Mouse (Mus musculus): ENCODE measurements at regions not wholly inside any gene's neighbourhood (a gene's known extent, or its start where the extent isn't known, plus 50 kb on each side); places are given as distances from the start of the nearest gene placed in this dataset.

DNA sequence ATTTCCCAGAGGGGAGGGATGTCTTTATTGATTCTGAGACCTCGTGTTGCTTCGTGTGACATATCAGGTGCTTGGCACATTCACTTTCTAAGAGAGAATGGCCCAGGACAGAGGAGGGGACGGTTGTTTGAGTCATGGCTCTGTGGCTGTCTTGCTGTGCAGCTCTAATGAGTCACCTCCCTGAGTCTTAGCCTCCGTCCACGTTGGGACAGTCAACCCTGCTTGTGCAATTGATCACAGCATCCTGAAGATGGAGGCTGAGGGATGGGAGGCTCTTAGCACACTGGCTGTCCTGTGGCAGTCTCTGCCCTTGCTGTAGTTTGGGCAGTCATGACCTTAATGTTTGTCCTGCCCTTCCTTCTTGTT is 73.7 kb upstream of the 2410004P03Rik start:
- Histone ChIP-seq H3K4me3 (no peak overlapping the region), H3K9me3 (no peaks in the 10 kb centered on the region), H3K36me3 (no peaks in the 10 kb centered on the region), H3K27me3 (no peaks in the 10 kb centered on the region), H3K27ac (replicated peaks) (no peak overlapping the region), H3K4me1 (replicated peaks) (peaks cover 10% of the 10 kb centered on the region), H3K9ac (no peak overlapping the region), H3K4me2 (no peak overlapping the region)
- ATAC-seq (ENCODE audit: low FRiP score, low read depth): no peak
- WGBS: 71% methylated on average over 5 of the region's 5 CpGs

DNA sequence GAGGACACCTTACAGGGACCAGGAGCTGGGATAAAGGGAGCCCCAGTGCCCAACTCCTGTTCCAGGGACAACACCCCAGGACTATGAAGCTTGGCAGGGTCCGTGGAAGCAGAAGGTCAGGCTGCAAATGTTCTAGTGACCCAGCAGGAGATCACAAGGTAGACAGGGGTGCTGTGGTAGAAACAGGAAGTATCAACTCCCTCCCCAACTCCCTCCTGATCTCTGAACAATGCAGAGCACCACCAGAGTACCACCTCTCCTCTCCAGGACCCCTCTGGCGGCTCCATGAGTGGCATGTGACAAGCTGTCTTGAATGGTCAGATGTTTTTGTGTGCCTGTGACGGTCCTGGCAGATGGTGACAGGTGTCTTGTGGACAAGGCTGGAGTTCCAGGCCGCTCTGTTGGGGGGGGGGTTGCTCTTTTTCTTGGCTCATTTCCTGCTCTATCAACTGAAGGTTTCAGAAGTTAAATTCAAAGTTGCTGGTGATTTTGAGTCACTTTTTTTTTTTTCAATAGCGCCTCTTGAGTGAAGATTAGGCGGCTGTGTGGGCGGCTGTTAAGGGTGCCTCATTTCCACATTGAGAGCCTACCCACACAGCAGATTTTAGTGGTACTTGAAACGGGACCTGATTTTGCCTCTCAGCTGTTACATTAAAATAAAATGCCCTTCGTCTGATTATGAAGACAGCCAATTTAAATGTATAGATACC is 73.1 kb upstream of the 2410004P03Rik start:
- Histone ChIP-seq H3K9me3 (no peaks in the 10 kb centered on the region), H3K4me2 (no peak overlapping the region), H3K9ac (no peak overlapping the region), H3K4me1 (replicated peaks) (peaks cover 5% of the 10 kb centered on the region), H3K36me3 (no peaks in the 10 kb centered on the region), H3K27me3 (no peaks in the 10 kb centered on the region), H3K4me3 (no peak overlapping the region), H3K27ac (replicated peaks) (no peak overlapping the region)
- WGBS: 78% methylated on average over 9 of the region's 9 CpGs
- ATAC-seq (ENCODE audit: low FRiP score, low read depth): no peak

DNA sequence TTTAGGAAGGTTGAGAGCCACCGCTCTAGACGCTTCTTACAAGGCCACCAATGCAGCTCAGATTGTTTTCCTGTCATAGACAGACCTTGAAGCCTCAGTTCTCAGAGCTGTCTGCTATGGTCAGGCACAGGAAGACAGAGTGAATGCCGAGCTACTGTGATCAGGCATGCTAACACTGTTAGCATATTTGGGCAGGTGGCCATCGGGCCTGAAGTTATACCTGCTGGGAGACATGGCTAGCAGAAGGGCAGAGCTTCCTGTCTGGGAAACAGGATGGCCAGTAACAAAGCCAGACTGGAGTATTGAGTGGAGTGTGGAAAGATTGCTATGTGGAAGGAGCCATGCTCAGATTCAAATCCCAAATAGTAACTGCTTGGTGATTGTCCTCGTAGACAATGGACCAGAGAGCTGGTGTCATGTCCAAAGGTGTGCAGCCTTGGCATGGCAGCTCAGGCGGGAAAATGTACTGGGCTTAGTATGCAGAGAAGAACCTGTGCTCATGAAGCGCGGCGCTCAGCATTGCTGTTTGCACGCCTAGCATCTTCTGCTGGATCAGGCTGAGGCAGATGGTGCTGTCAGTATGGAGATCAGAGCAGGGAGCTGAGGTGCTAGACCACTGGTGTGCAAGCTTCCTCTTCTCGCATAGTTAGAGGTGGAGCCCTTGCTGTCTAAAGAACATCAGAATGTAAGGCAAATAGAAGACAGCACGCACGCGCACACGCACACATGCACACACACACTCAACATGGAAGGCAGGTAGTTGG is 60.3 kb upstream of the 2410004P03Rik start:
- WGBS: 89% methylated on average over 15 of the region's 15 CpGs
- Histone ChIP-seq H3K9ac (no peak overlapping the region), H3K4me2 (no peak overlapping the region), H3K4me1 (replicated peaks) (peaks cover 8% of the 10 kb centered on the region; the same call in 1 of the 2 replicates), H3K4me3 (no peak overlapping the region), H3K36me3 (no peaks in the 10 kb centered on the region), H3K27me3 (no peaks in the 10 kb centered on the region), H3K27ac (replicated peaks) (no peak overlapping the region), H3K9me3 (no peaks in the 10 kb centered on the region)
- ATAC-seq (ENCODE audit: low FRiP score, low read depth): no peak

DNA sequence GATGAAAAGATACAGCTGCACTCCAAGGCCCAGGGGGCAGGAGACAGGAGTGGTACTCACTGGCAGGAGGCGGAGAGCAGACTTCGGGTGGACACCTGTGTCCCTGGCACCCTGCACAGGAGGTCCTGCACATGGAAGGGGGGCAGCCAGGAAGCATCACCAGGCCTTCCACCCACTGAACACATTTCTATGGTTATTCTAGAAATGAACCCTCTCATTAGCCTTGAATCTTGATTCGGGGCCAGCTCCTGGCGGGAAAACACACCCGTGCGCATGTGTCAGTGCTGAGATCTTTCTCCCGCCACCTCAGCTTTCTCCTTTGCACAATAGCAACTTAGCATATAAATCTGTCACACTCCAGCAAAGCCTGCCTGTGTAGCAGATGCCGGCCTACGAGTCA is 58.3 kb upstream of the 2410004P03Rik start:
- Histone ChIP-seq H3K27me3 (no peaks in the 10 kb centered on the region), H3K27ac (replicated peaks) (no peak overlapping the region), H3K4me2 (no peak overlapping the region; the same call in 1 of the 2 replicates), H3K4me3 (no peak overlapping the region), H3K36me3 (no peaks in the 10 kb centered on the region), H3K9me3 (no peaks in the 10 kb centered on the region), H3K9ac (no peak overlapping the region), H3K4me1 (replicated peaks) (peaks cover 8% of the 10 kb centered on the region; the same call in 1 of the 2 replicates)
- peak; percentile 59; the same call in 1 of the 2 replicates for ATAC-seq (ENCODE audit: low FRiP score, low read depth)
- WGBS: 35% methylated on average over 9 of the region's 9 CpGs

DNA sequence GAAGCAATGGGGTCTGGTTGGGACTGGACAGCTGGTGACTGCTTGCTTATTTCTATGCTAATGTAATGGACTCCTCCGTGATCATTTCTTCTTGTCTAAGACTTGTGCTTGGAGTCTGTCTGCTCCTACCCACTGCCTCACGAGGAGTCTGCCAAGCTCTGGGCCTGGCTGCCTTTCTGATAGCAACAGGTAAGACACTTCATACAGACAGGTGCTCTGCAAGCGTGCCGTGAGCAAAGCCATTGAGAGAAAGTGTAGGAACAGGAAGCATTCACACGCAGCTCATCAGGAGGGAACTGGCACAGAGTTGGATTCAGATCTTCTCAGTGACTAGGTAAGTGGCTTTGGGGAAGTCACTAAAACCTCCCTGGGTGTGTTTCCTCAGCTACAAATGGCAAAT is 57.6 kb upstream of the 2410004P03Rik start:
- H3K4me3 ChIP-seq: no peak overlapping the region
- H3K9me3 ChIP-seq: no peaks in the 10 kb centered on the region
- H3K4me1 ChIP-seq (replicated peaks): peaks cover 8% of the 10 kb centered on the region; the same call in 1 of the 2 replicates
- H3K27me3 ChIP-seq: no peaks in the 10 kb centered on the region
- H3K36me3 ChIP-seq: no peaks in the 10 kb centered on the region
- H3K4me2 ChIP-seq: no peak overlapping the region
- 71% methylated on average over 5 of the region's 5 CpGs for WGBS
- ATAC-seq (ENCODE audit: low FRiP score, low read depth): no peak
- H3K9ac ChIP-seq: no peak overlapping the region
- no peak overlapping the region for H3K27ac ChIP-seq (replicated peaks)

DNA sequence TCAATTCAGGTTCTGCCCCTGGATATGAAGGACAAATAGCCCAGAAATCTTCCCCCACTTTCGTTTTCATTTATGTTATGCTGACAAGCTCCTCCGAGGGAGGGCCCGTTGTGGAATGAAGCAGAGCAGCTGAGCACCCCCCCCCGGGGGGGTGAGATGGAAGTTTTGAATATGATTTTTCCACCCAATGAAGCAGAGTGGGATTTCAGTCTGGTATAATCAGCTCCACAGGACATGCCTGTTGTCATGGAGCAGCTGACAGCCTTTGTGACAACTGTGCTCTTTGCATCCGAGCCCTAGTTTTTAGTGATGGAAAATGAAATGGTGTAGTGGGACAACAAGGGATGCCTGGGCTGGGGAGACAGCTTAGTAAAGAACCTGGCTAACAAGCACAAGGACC is 52.4 kb upstream of the 2410004P03Rik start:
- WGBS: 29% methylated on average over 5 of the region's 5 CpGs
- 0 out of 2 replicates have a peak, but pooled peaks have one; percentile 10 for ATAC-seq (ENCODE audit: low FRiP score, low read depth)
- Histone ChIP-seq H3K4me3 (no peak overlapping the region), H3K9ac (no peak overlapping the region), H3K9me3 (no peaks in the 10 kb centered on the region), H3K27me3 (no peaks in the 10 kb centered on the region), H3K36me3 (no peaks in the 10 kb centered on the region), H3K4me2 (no peak overlapping the region), H3K27ac (replicated peaks) (no peak overlapping the region), H3K4me1 (replicated peaks) (peaks cover 20% of the 10 kb centered on the region)
